Mouse (Mus musculus) embryonic facial prominence, embryonic 13.5 days (tissue): ENCODE measurements around the gene Zbtb7b. TPM values are rescaled to one million over a fixed set of nuclear protein-coding genes. Genes with fewer than 3 reads are reported as not detected.

ENCODE experiments used
- ATAC-seq: fragments of 200-750 bp; cut with Nextera tagmentation; 2 replicates; pipeline ENCODE4 v1.8.0; 2017; ENCODE audit warnings: low read depth; ENCODE audit not compliant: insufficient number of reproducible peaks, insufficient read depth, low FRiP score, low TSS enrichment
- H3K27ac ChIP-seq: fragments of 300-500 bp; sonication (generic); 2 replicates; pipeline ENCODE4 v1.5.1; 2015; ENCODE audit warnings: moderate library complexity, mild to moderate bottlenecking, inconsistent platforms
- H3K27me3 ChIP-seq: fragments of 300-500 bp; sonication (generic); 2 replicates; pipeline ENCODE4 v1.6.1; 2015; ENCODE audit warnings: mild to moderate bottlenecking, inconsistent platforms
- H3K36me3 ChIP-seq: fragments of 300-500 bp; sonication (generic); 2 replicates; pipeline ENCODE4 v1.6.1; 2015; ENCODE audit warnings: mild to moderate bottlenecking, inconsistent platforms
- H3K4me1 ChIP-seq: fragments of 300-500 bp; sonication (generic); 2 replicates; pipeline ENCODE4 v1.6.1; 2015; ENCODE audit warnings: inconsistent platforms
- H3K4me2 ChIP-seq: fragments of 300-500 bp; sonication (generic); 2 replicates; pipeline ENCODE4 v1.6.1; 2015; ENCODE audit warnings: moderate library complexity, mild to moderate bottlenecking, inconsistent platforms
- H3K4me3 ChIP-seq: fragments of 300-500 bp; sonication (generic); 2 replicates; pipeline ENCODE4 v1.5.1; 2015; ENCODE audit warnings: mild to moderate bottlenecking, inconsistent platforms
- H3K9ac ChIP-seq: fragments of 300-500 bp; sonication (generic); 2 replicates; pipeline ENCODE4 v1.6.1; 2015; ENCODE audit warnings: mild to moderate bottlenecking, inconsistent platforms
- H3K9me3 ChIP-seq: fragments of 300-500 bp; sonication (generic); 2 replicates; pipeline ENCODE4 v1.6.1; 2016; ENCODE audit warnings: inconsistent platforms
- WGBS: fragments of 180-500 bp; shearing (Covaris S2); methylation state at CpG from one replicate; pipeline ENCODE4 v1.1.7; 2015; ENCODE audit warnings: mixed read lengths; 5-methylcytosine and 5-hydroxymethylcytosine counted together
- polyA plus RNA-seq: library from polyadenylated mRNA; unstranded; fragments of >200 nt; fragmentation: Nextera tagmentation; extraction: Ambion mirVana; gene quantifications from 2 replicates; pipeline ENCODE4 v1.2.1, GENCODE M21; 2015

Gene Zbtb7b
- polyA plus RNA-seq, 1 experiment from 2014 or later = 1.7 TPM

GRCm38 (mm10) chr3:89339416-89339815, 55.2 kb downstream of the Zbtb7b start:
- no peaks in the 10 kb centered on the region for H3K27me3 ChIP-seq
- H3K36me3 ChIP-seq = peaks cover 43% of the 10 kb centered on the region
- peak overlapping the region; percentile 95; the same call in 1 of the 2 replicates for H3K27ac ChIP-seq
- peaks cover 50% of the 10 kb centered on the region for H3K4me1 ChIP-seq
- no peak for ATAC-seq
- WGBS = 24% methylated on average over 8 of the region's 8 CpGs
- no peak overlapping the region for H3K9ac ChIP-seq
- no peaks in the 10 kb centered on the region for H3K9me3 ChIP-seq
- H3K4me2 ChIP-seq = peak overlapping the region; percentile 75
- H3K4me3 ChIP-seq = peak overlapping the region; percentile 94; the same call in 1 of the 2 replicates

DNA sequence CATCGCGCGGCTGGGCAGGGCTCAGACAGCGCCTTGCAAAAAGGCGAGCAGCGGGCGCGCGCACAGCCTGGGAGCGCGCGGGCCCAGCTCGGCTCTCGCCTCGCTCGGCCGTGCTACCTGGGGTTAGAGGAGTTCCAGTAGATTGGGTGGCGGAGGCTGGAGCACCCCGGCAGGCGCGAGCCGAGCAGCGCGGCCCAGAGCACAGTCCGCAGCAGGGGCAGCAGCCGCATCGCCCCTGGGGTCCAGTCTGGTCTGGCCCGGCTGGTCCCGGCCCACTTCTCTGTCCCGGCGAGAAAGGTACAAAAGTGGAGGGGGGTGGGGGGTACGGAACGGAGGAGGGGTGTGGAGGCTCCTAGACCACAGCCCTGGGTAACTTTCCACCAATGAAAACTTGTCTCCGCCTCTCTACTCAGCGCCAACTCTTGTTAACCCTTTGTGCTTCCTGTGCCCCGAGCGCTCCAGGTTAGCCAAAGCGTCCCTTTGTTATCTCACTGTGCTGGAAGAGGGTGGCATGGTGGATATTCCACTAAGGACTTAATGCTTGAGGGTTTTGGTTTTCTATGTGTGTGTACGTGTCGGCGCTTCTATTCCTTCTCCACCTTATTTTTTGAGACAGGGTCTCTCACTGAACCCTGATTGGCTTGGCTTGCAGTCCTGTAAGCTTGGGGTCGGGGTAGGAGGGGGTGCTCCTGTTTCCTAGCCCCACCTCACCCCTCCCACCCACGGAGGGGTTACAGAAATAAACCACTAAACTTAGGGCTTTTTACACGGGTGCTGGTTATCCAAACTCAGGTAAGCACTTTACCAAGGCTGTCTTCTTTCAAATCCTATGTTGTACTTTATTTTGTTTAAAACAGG, 56.6 kb downstream of the Zbtb7b start, which contains the start of gene Efna4:
TSS of gene Efna4 (minus strand) at position 308 of the 858 bp plus-strand sequence.
- ATAC-seq = peak; percentile 87
- WGBS = under 1% methylated on average over 42 of the region's 44 CpGs
- peak within 1 kb of the TSS; percentile 94 for H3K4me3 ChIP-seq
- H3K9ac ChIP-seq = peak within 1 kb of the TSS; percentile 94
- H3K4me2 ChIP-seq = peak within 1 kb of the TSS; percentile 75
- peak within 1 kb of the TSS; percentile 95 for H3K27ac ChIP-seq
- no peaks in the 10 kb centered on the region for H3K27me3 ChIP-seq
- H3K4me1 ChIP-seq = peaks cover 60% of the 10 kb centered on the region
- no peaks in the 10 kb centered on the region for H3K9me3 ChIP-seq
- peaks cover 43% of the 10 kb centered on the region for H3K36me3 ChIP-seq

GRCm38 (mm10) chr3:89337062-89337720, 57.4 kb downstream of the Zbtb7b start:
- peak overlapping the region; percentile 94 for H3K9ac ChIP-seq
- peak overlapping the region; percentile 94 for H3K4me3 ChIP-seq
- WGBS = under 1% methylated on average over 21 of the region's 21 CpGs
- peaks cover 68% of the 10 kb centered on the region for H3K4me1 ChIP-seq
- peak overlapping the region; percentile 95 for H3K27ac ChIP-seq
- H3K9me3 ChIP-seq = no peaks in the 10 kb centered on the region
- H3K4me2 ChIP-seq = peak overlapping the region; percentile 75
- H3K36me3 ChIP-seq = peaks cover 43% of the 10 kb centered on the region
- no peaks in the 10 kb centered on the region for H3K27me3 ChIP-seq
- ATAC-seq = no peak; the same call in 1 of the 2 replicates

- Histone ChIP-seq H3K4me1 (peaks cover 73% of the 10 kb centered on the region), H3K4me2 (peak overlapping the region; percentile 75), H3K36me3 (peaks cover 37% of the 10 kb centered on the region), H3K27ac (peak overlapping the region; percentile 95), H3K4me3 (peak overlapping the region; percentile 94), H3K27me3 (no peaks in the 10 kb centered on the region), H3K9ac (peak overlapping the region; percentile 94), H3K9me3 (no peaks in the 10 kb centered on the region)
- 16% methylated on average over 6 of the region's 6 CpGs for WGBS
- no peak for ATAC-seq
These were observed 58.0 kb downstream of the Zbtb7b start for GRCm38 (mm10) chr3:89336529-89336928.

DNA sequence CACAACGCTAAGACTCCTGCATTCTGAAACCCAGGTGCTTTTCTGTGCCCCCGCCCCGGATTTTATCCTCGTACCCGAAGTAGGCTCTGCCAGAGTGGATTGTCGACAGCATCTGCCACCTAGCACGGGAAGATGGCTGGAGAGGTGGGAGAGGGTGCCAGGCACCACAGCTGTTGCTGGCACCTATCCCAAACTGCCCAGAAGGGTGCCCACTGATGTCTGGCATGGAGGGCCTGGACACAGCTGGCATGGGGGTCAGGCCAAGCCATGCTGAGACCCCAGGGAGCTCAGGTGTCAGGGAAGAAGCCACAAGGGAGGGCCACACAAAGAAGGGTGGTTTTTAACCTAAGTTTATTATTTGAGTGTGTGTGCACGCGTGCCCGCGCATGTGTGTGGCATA, 61.5 kb downstream of the Zbtb7b start:
- WGBS = 71% methylated on average over 11 of the region's 11 CpGs
- H3K27ac ChIP-seq = peak overlapping the region; percentile 0; the same call in 1 of the 2 replicates
- H3K4me2 ChIP-seq = no peak overlapping the region
- peaks cover 31% of the 10 kb centered on the region for H3K36me3 ChIP-seq
- peaks cover 56% of the 10 kb centered on the region for H3K4me1 ChIP-seq
- H3K27me3 ChIP-seq = no peaks in the 10 kb centered on the region
- ATAC-seq = no peak
- H3K4me3 ChIP-seq = no peak overlapping the region
- no peaks in the 10 kb centered on the region for H3K9me3 ChIP-seq
- no peak overlapping the region for H3K9ac ChIP-seq

DNA sequence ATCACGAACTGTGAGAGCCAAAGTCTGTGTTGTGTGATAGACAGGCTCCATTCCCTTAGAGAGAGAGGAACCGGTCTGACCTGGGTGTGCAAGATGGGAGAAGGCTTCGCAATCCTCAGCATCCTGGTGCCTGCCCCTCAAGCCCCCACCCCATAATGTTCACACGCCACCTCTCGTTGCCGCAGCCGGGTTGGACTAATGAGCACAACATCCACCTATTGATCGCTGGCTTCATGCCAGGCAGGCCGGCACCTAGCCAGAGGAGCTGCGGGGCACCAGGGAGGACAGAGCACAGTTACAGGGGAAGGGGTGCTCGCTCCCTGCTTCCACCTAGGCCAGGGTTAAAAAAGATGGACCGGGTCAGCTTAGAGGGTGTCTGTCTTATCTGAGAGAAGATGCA, 62.1 kb downstream of the Zbtb7b start:
- peaks cover 60% of the 10 kb centered on the region for H3K4me1 ChIP-seq
- no peak overlapping the region for H3K4me3 ChIP-seq
- H3K27me3 ChIP-seq = 0 out of 2 replicates have a peak, but pooled peaks cover 2% of the 10 kb centered on the region
- ATAC-seq = no peak
- H3K36me3 ChIP-seq = peaks cover 31% of the 10 kb centered on the region
- WGBS = 54% methylated on average over 12 of the region's 12 CpGs
- H3K4me2 ChIP-seq = no peak overlapping the region
- peak overlapping the region; percentile 0; the same call in 1 of the 2 replicates for H3K27ac ChIP-seq
- no peak overlapping the region for H3K9ac ChIP-seq
- no peaks in the 10 kb centered on the region for H3K9me3 ChIP-seq

DNA sequence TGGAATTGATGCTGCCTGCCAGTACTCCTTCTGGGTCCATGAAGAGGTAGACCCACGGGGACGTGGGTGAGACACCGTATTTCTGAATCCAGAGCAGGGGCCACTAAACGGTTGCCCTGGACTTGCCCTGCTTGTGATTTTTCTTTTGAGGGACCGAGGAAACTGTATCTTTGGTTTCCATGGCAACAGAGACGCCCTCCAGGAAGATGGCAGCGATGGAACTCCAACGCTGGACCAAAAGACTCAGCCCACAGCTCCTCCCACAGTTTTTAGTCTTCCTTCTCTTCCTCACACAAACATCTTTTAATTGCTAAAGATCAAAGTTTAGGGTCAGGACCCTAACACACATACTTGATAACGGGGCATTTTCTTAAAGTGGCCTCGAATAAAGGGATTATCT, 62.6 kb downstream of the Zbtb7b start:
- H3K4me1 ChIP-seq = peaks cover 61% of the 10 kb centered on the region
- WGBS = 33% methylated on average over 10 of the region's 10 CpGs
- no peak overlapping the region for H3K9ac ChIP-seq
- no peak overlapping the region for H3K4me2 ChIP-seq
- no peaks in the 10 kb centered on the region for H3K9me3 ChIP-seq
- ATAC-seq = no peak
- H3K27me3 ChIP-seq = 0 out of 2 replicates have a peak, but pooled peaks cover 2% of the 10 kb centered on the region
- H3K27ac ChIP-seq = no peak overlapping the region
- H3K36me3 ChIP-seq = peaks cover 31% of the 10 kb centered on the region
- H3K4me3 ChIP-seq = no peak overlapping the region

GRCm38 (mm10) chr3:89331561-89331960, 63.0 kb downstream of the Zbtb7b start:
- H3K27ac ChIP-seq = no peak overlapping the region
- WGBS = 54% methylated on average over 13 of the region's 13 CpGs

DNA sequence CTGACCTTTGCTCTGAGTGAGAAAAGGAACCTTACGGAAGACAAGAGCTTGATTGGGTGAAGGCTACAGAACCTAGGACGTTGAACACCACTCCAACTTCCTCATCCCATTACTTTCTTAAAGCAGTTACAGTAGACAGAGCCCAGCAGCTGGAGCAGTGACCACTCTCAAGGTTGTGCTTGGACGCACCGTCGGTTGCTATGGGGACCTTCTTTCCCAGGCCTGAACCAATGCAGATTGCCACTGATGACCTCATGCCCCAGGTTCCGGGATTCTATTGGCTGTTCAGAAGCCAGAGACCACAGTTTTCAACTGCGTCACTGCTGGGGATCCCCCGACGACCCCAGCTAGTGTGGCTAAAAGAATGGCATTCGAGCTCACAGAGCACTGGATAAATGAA, 63.6 kb downstream of the Zbtb7b start:
- no peak overlapping the region for H3K9ac ChIP-seq
- H3K36me3 ChIP-seq = peaks cover 31% of the 10 kb centered on the region
- ATAC-seq = no peak
- no peak overlapping the region for H3K4me2 ChIP-seq
- H3K4me1 ChIP-seq = peaks cover 51% of the 10 kb centered on the region
- H3K27me3 ChIP-seq = 0 out of 2 replicates have a peak, but pooled peaks cover 2% of the 10 kb centered on the region
- no peak overlapping the region for H3K4me3 ChIP-seq
- WGBS = 24% methylated on average over 10 of the region's 10 CpGs
- no peaks in the 10 kb centered on the region for H3K9me3 ChIP-seq
- no peak overlapping the region for H3K27ac ChIP-seq

More at GRCm38 (mm10) chr3:89331561-89331960, 63.0 kb downstream of the Zbtb7b start:
- Histone ChIP-seq H3K4me1 (peaks cover 57% of the 10 kb centered on the region), H3K27me3 (0 out of 2 replicates have a peak, but pooled peaks cover 2% of the 10 kb centered on the region), H3K9ac (no peak overlapping the region), H3K9me3 (no peaks in the 10 kb centered on the region), H3K36me3 (peaks cover 31% of the 10 kb centered on the region), H3K4me3 (no peak overlapping the region), H3K4me2 (no peak overlapping the region)
- ATAC-seq = no peak

DNA sequence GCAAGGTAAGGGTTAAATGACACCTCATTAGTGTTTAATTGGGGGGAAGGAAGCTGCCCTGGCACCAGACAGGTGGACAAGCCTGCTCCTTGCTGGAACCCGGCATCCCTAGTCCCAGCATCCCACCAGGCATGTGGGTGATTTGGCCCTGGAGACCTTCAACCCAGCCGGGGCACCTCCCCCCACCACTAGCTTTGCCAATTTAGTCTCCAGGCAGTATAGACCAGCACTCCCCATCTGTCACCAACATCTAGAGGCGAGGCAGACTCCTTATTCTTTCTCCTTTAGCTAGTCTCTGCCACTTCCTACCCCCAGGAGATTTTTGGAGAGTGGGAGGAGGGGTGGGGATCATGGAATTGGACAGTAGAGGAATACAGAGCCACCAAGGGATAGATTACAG, 64.2 kb downstream of the Zbtb7b start:
- no peak for ATAC-seq
- Histone ChIP-seq H3K27me3 (0 out of 2 replicates have a peak, but pooled peaks cover 2% of the 10 kb centered on the region), H3K4me1 (peaks cover 45% of the 10 kb centered on the region), H3K9me3 (no peaks in the 10 kb centered on the region), H3K9ac (no peak overlapping the region), H3K36me3 (peaks cover 31% of the 10 kb centered on the region), H3K4me3 (no peak overlapping the region), H3K4me2 (no peak overlapping the region), H3K27ac (no peak overlapping the region)
- 60% methylated on average over 3 of the region's 3 CpGs for WGBS

DNA sequence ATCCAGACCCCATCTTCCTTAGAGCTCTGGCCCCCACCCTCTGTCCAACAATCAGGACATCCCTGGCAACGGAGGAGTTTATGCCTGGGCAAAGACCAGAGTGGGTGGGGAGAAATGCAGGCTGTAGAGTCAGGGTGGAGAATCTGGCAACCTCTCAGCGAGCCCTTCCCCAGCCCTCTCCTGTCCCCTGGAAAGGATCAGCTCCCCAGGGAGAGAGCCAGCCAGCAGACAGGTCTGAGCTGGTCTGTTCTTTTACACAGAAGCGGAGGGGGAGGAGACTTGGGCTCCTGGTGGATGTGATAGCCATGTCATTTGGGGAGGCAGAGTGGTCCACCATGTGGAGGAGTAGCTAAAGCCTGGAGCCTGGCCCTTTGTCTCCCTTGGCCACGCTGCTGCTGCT, 66.0 kb downstream of the Zbtb7b start:
- Histone ChIP-seq H3K4me1 (peaks cover 32% of the 10 kb centered on the region), H3K27me3 (0 out of 2 replicates have a peak, but pooled peaks cover 2% of the 10 kb centered on the region), H3K9ac (no peak overlapping the region), H3K4me3 (no peak overlapping the region), H3K27ac (peak overlapping the region; percentile 33; the same call in 1 of the 2 replicates), H3K36me3 (peaks cover 14% of the 10 kb centered on the region), H3K4me2 (no peak overlapping the region), H3K9me3 (no peaks in the 10 kb centered on the region)
- 0 out of 2 replicates have a peak, but pooled peaks have one; percentile 24 for ATAC-seq
- 17% methylated on average over 4 of the region's 4 CpGs for WGBS
